Comparison of ENCODE assay signal across 9 mouse cellular contexts in the genomic region with DNA sequence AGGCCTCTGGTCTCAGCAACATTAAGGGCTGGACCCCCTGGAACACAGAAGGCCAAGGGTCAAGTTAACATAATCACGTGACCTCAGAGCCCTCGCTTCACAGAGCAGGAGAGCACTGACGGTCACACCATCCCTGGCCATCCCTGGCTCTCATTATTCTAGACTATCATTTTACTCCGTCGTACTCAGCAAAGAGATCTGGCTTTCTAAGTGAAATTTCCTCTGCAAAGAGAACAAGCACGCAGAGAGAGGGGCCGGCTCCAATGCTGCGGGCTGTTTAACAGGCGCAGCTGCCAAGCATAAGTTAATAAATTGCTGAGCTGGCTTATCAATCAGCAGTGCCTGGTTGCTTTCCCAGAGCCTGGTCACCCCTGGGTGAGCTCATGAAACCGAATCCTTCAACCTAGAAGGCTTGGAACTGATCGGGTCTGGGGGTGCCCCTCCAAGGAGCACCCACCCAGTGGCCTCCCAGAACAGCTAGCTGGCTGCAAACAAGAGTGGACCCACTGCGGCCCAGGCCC. TPM values are rescaled to one million over a fixed set of nuclear protein-coding genes. Genes with fewer than 3 reads are reported as not detected.
DNase-seq lines count a peak whose midpoint lies in the region; ATAC-seq and TF ChIP-seq lines count a peak whose summit lies in the region.
"Had no signal": no experiment of that assay in that cellular context is flagged by ENCODE, and none has a peak within 500 bp of the region (broad histone marks: within the 10 kb centered on the region; RNA-seq: fewer than 3 reads in every experiment).

No protein-coding gene starts in this region.

- no peak for TF ChIP-seq EP300 in MEL (IDR thresholded peaks at IDR 0.05; ENCODE audit: low read depth in 1 of 2, low read length in 2 of 2)

- H3K27ac ChIP-seq in MEL (ENCODE audit: control insufficient read depth, low read depth, low read length): no peak overlapping the region
- H3K27ac ChIP-seq in hindbrain, embryonic 11.5 days (ENCODE audit: low read depth, low read length): peak overlapping the region; percentile 78
- H3K27ac ChIP-seq in limb, embryonic 10.5 days: peak overlapping the region; percentile 38; the same call in 1 of the 2 replicates

- peak; percentile 26 for DNase-seq in cerebellum, adult 9-10 months
- DNase-seq in MEL (ENCODE audit: low read depth, low spot score): no peak
- DNase-seq in hindbrain, embryonic 11.5 days (ENCODE audit: low spot score): peak; percentile 40
- DNase-seq in limb, embryonic 10.5 days (ENCODE audit: low spot score): no peak
- no peak for DNase-seq in left cerebral cortex, adult 11 months (ENCODE audit: low spot score)
- no peak for DNase-seq in heart, adult 11 months

- no peaks in the 10 kb centered on the region for H3K9me3 ChIP-seq in MEL (replicated peaks; ENCODE audit: insufficient read depth, low read length)
- no peaks in the 10 kb centered on the region for H3K9me3 ChIP-seq in hindbrain, embryonic 11.5 days (ENCODE audit: control insufficient read depth, low read length)
- no peaks in the 10 kb centered on the region for H3K9me3 ChIP-seq in limb, embryonic 10.5 days (replicated peaks)

- TF ChIP-seq CTCF in MEL (IDR thresholded peaks at IDR 0.05 in 2 of 3, conservative IDR thresholded peaks at IDR 0.05 in 1 of 3; ENCODE audit: control insufficient read depth in 1 of 3, insufficient read depth in 1 of 3, low read depth in 2 of 3, low read length in 3 of 3, poor library complexity in 1 of 3, severe bottlenecking in 1 of 3): no peak

- TF ChIP-seq RAD21 in MEL (IDR thresholded peaks at IDR 0.05; ENCODE audit: low read depth, low read length): no peak

- no peak for ATAC-seq in cerebellum, adult (ENCODE audit: insufficient number of reproducible peaks, low FRiP score, low TSS enrichment)
- peak; percentile 51; the same call in 1 of the 2 replicates for ATAC-seq in hindbrain, embryonic 11.5 days (ENCODE audit: low FRiP score)
- ATAC-seq in erythroblast, adult 5-6 weeks (replicated peaks; ENCODE audit: low FRiP score, poor library complexity, severe bottlenecking): no peak

- no peak overlapping the region for H3K4me3 ChIP-seq in MEL (ENCODE audit: control insufficient read depth in 1 of 2, insufficient read depth in 1 of 2, low read depth in 2 of 2, low read length in 2 of 2)
- no peak overlapping the region for H3K4me3 ChIP-seq in hindbrain, embryonic 11.5 days (ENCODE audit: low read depth, low read length)
- H3K4me3 ChIP-seq in limb, embryonic 10.5 days: no peak overlapping the region

- no peak overlapping the region for H3K9ac ChIP-seq in MEL (ENCODE audit: control insufficient read depth, low read depth, low read length, poor library complexity, severe bottlenecking)
- H3K9ac ChIP-seq in hindbrain, embryonic 11.5 days (ENCODE audit: low read depth, low read length): no peak overlapping the region

- peaks cover 0 to 4% of the 10 kb centered on the region in 2 experiments; a peak in 2 of 4 replicates for H3K27me3 ChIP-seq in MEL (ENCODE audit: control insufficient read depth in 1 of 2, insufficient read depth in 2 of 2, low read length in 2 of 2)
- no peaks in the 10 kb centered on the region for H3K27me3 ChIP-seq in hindbrain, embryonic 11.5 days (ENCODE audit: control insufficient read depth, insufficient read depth, low read length)
- peaks cover 50% of the 10 kb centered on the region for H3K27me3 ChIP-seq in limb, embryonic 10.5 days (ENCODE audit: low read depth, poor library complexity, severe bottlenecking)

- peaks cover 0 to 4% of the 10 kb centered on the region in 2 experiments; a peak in 2 of 4 replicates for H3K36me3 ChIP-seq in MEL (ENCODE audit: control insufficient read depth in 1 of 2, insufficient read depth in 2 of 2, low read length in 2 of 2)
- no peaks in the 10 kb centered on the region for H3K36me3 ChIP-seq in hindbrain, embryonic 11.5 days (ENCODE audit: control insufficient read depth, insufficient read depth, low read length)
- no peaks in the 10 kb centered on the region for H3K36me3 ChIP-seq in limb, embryonic 10.5 days

- TF ChIP-seq POLR2A in MEL (IDR thresholded peaks at IDR 0.05; ENCODE audit: control insufficient read depth in 1 of 2, insufficient read depth in 1 of 2, low read depth in 1 of 2, low read length in 2 of 2, poor library complexity in 1 of 2): no peak

- peaks cover 2 to 22% of the 10 kb centered on the region in 2 experiments; a peak in 3 of 4 replicates for H3K4me1 ChIP-seq in MEL (ENCODE audit: control insufficient read depth in 1 of 2, insufficient read depth in 2 of 2, low read length in 2 of 2)
- 0 out of 2 replicates have a peak, but pooled peaks cover 4% of the 10 kb centered on the region for H3K4me1 ChIP-seq in hindbrain, embryonic 11.5 days (replicated peaks; ENCODE audit: control insufficient read depth, insufficient read depth, low read length)
- H3K4me1 ChIP-seq in limb, embryonic 10.5 days: peaks cover 51% of the 10 kb centered on the region

- H3K79me2 ChIP-seq in MEL (ENCODE audit: control insufficient read depth, insufficient read depth, low read length, poor library complexity): no peaks in the 10 kb centered on the region

- H3K4me2 ChIP-seq in hindbrain, embryonic 11.5 days (replicated peaks; ENCODE audit: low read depth, low read length): no peak overlapping the region

- 38% methylated on average over 12 of the region's 12 CpGs for WGBS in hindbrain, embryonic 11.5 days
- 43% methylated on average over 12 of the region's 12 CpGs for WGBS in limb, embryonic 10.5 days

TF ChIP-seq in MEL, 35 proteins besides CTCF, POLR2A, EP300 and RAD21:
- peak; percentile 40; the same call in 1 of the 2 replicates for TF ChIP-seq USF1 (IDR thresholded peaks at IDR 0.05; ENCODE audit: low read depth, low read length)
- TF ChIP-seq POLR2AphosphoS5 (IDR thresholded peaks at IDR 0.05; ENCODE audit: borderline replicate concordance, low read depth, low read length): no peak

RNA-seq across cellular contexts. Expression of gene Faim2, which starts 25.6 kb away (rescaled TPM):
- 0.08 and 0.10 TPM in 2 replicates for total RNA-seq in MEL (2012; rRNA removed)
- polyA plus RNA-seq in MEL (2012; ENCODE audit: insufficient read depth in 1 of 2, insufficient read length in 2 of 2, low read depth in 1 of 2, low replicate concordance in 2 of 2, missing spikeins in 1 of 2): under 1 TPM in 1 of 2 experiments, not detected in 1; 0.06 TPM
- polyA plus RNA-seq in hindbrain, embryonic 11.5 days (2014; fragmentation: Nextera tagmentation; extraction: Ambion mirVana): 0.97 and 2.3 TPM in 2 replicates
- polyA plus RNA-seq in limb, embryonic 10.5 days (2016; fragmentation: Nextera tagmentation; extraction: Ambion mirVana): 0.26 TPM in 1 of 2 replicates, not detected in the other
- total RNA-seq in erythroblast, adult 5-6 weeks (2015; ENCODE audit: low replicate concordance): not detected in 2 replicates
- total RNA-seq in erythroblast, adult 5-6 weeks (2017; ENCODE audit: low replicate concordance): 0.09 and 0.14 TPM in 2 replicates
- total RNA-seq: hematopoietic stem cell, adult 5-6 weeks had no signal

RNA-seq across cellular contexts. Expression of gene Bcdin3d, which starts 27.8 kb away (rescaled TPM):
- 7.8 and 8.8 TPM in 2 replicates for total RNA-seq in MEL (2012; rRNA removed)
- 10 to 100 TPM; 13.7 to 31.3 TPM for polyA plus RNA-seq in MEL (2012; ENCODE audit: insufficient read depth in 1 of 2, insufficient read length in 2 of 2, low read depth in 1 of 2, low replicate concordance in 2 of 2, missing spikeins in 1 of 2)
- polyA plus RNA-seq in hindbrain, embryonic 11.5 days (2014; fragmentation: Nextera tagmentation; extraction: Ambion mirVana): 17.1 and 18.1 TPM in 2 replicates
- polyA plus RNA-seq in limb, embryonic 10.5 days (2016; fragmentation: Nextera tagmentation; extraction: Ambion mirVana): 15.9 and 19.4 TPM in 2 replicates
- total RNA-seq in erythroblast, adult 5-6 weeks (2015; ENCODE audit: low replicate concordance): not detected in 2 replicates
- 0.98 and 2.1 TPM in 2 replicates for total RNA-seq in erythroblast, adult 5-6 weeks (2017; ENCODE audit: low replicate concordance)

RNA-seq across cellular contexts. Expression of gene Nckap5l, which starts 44.8 kb away (rescaled TPM):
- 2.5 and 3.3 TPM in 2 replicates for total RNA-seq in MEL (2012; rRNA removed)
- 10 to 100 TPM in 1 of 2 experiments, not detected in 1; 14.1 TPM for polyA plus RNA-seq in MEL (2012; ENCODE audit: insufficient read depth in 1 of 2, insufficient read length in 2 of 2, low read depth in 1 of 2, low replicate concordance in 2 of 2, missing spikeins in 1 of 2)
- 9.3 and 10.2 TPM in 2 replicates for polyA plus RNA-seq in hindbrain, embryonic 11.5 days (2014; fragmentation: Nextera tagmentation; extraction: Ambion mirVana)
- 16.3 and 17.4 TPM in 2 replicates for polyA plus RNA-seq in limb, embryonic 10.5 days (2016; fragmentation: Nextera tagmentation; extraction: Ambion mirVana)
- 1.5 TPM in 1 of 2 replicates, not detected in the other for total RNA-seq in erythroblast, adult 5-6 weeks (2015; ENCODE audit: low replicate concordance)
- not detected in 2 replicates for total RNA-seq in erythroblast, adult 5-6 weeks (2017; ENCODE audit: low replicate concordance)

Comparison
In these comparisons a context has a peak if more than half of its experiments do, and no peak if none do; other contexts are left out.
1. DNase-seq: peak in cerebellum, adult 9-10 months (single experiment) and hindbrain, embryonic 11.5 days (single experiment); none in MEL (single experiment), limb, embryonic 10.5 days (single experiment), left cerebral cortex, adult 11 months (single experiment) and heart, adult 11 months (single experiment).